Mouse (Mus musculus) small intestine, adult 2 months (tissue): ENCODE data around the gene Ptpre.
"Not testable (repeated sequence)": the region's sequence is repeated elsewhere in the genome, so short reads cannot be mapped to it uniquely, and the experiment has no call there.

ENCODE experiments used
- CTCF ChIP-seq: fragments of 200-500 bp; IDR thresholded peaks from 2 replicates; pipeline ENCODE4 v1.5.1; 2012; ENCODE audit warnings: low read depth, mild to moderate bottlenecking, control low read depth, inconsistent platforms, low read length, moderate library complexity, mixed read lengths; ENCODE audit not compliant: insufficient replicate concordance, insufficient read length; ENCODE audit errors: extremely low read depth
- POLR2A ChIP-seq: fragments of 200-500 bp; IDR thresholded peaks from 2 replicates; pipeline ENCODE4 v1.6.1; 2012; ENCODE audit warnings: low read depth, mild to moderate bottlenecking, control low read depth, inconsistent platforms, low read length, moderate library complexity

- TF ChIP-seq CTCF, POLR2A: not testable (repeated sequence)
Observed at GRCm38 (mm10) chr7:135506506-135506905, 30.8 kb upstream of the Ptpre start.
